Mouse (Mus musculus) kidney, postnatal 0 days (tissue): ENCODE results near the gene Pianp. TPM values are rescaled to one million over a fixed set of nuclear protein-coding genes. Genes with fewer than 3 reads are reported as not detected.

Experiments used
- ATAC-seq: fragments of 200-750 bp; cut with Nextera tagmentation; replicated peaks from 2 replicates; pipeline ENCODE4 v1.8.0; 2017; ENCODE audit warnings: low read depth, moderate number of reproducible peaks, moderate TSS enrichment, moderate library complexity; ENCODE audit not compliant: low FRiP score
- DNase-seq: peaks from one replicate; pipeline ENCODE4 v3.0.0-alpha.2; 2016; ENCODE audit warnings: low spot score
- H3K27ac ChIP-seq: fragments of 300-500 bp; sonication (generic); 2 replicates; pipeline ENCODE4 v1.5.1; 2014; ENCODE audit warnings: mild to moderate bottlenecking
- H3K27me3 ChIP-seq: fragments of 300-500 bp; sonication (generic); 2 replicates; pipeline ENCODE4 v1.6.1; 2014; ENCODE audit warnings: low read length, mixed read lengths; ENCODE audit not compliant: insufficient read depth
- H3K36me3 ChIP-seq: fragments of 300-500 bp; sonication (generic); 2 replicates; pipeline ENCODE4 v1.6.1; 2014; ENCODE audit warnings: low read length, mixed read lengths; ENCODE audit not compliant: insufficient read depth
- H3K4me1 ChIP-seq: fragments of 300-500 bp; sonication (generic); replicated peaks from 2 replicates; pipeline ENCODE4 v1.6.1; 2014; ENCODE audit warnings: antibody characterized with exemption, low read length, mixed read lengths; ENCODE audit not compliant: insufficient read depth
- H3K4me2 ChIP-seq: fragments of 300-500 bp; sonication (generic); 2 replicates; pipeline ENCODE4 v1.6.1; 2014; ENCODE audit warnings: mild to moderate bottlenecking, low read length, moderate library complexity, mixed read lengths
- H3K4me3 ChIP-seq: fragments of 300-500 bp; sonication (generic); replicated peaks from 2 replicates; pipeline ENCODE4 v1.5.1; 2014; ENCODE audit warnings: low read depth, low read length
- H3K9ac ChIP-seq: fragments of 300-500 bp; sonication (generic); 2 replicates; pipeline ENCODE4 v1.6.1; 2014; ENCODE audit warnings: low read depth, low read length
- H3K9me3 ChIP-seq: fragments of 300-500 bp; sonication (generic); replicated peaks from 2 replicates; pipeline ENCODE4 v1.6.1; 2016; ENCODE audit warnings: low read length, inconsistent platforms, mixed read lengths
- CTCF ChIP-seq: IDR thresholded peaks from 2 replicates; pipeline ENCODE4 v1.5.1; 2016; ENCODE audit warnings: antibody characterized with exemption, low read depth, mild to moderate bottlenecking, moderate library complexity
- WGBS: fragments of 180-500 bp; shearing (Covaris S2); extraction: QIAGEN DNeasy Blood & Tissue Kit; methylation state at CpG from one replicate; pipeline ENCODE4 v1.1.7; 2014; 5-methylcytosine and 5-hydroxymethylcytosine counted together
- polyA plus RNA-seq: library from polyadenylated mRNA; unstranded; fragments of >200 nt; fragmentation: Nextera tagmentation; extraction: Ambion mirVana; gene quantifications from 2 replicates; pipeline ENCODE4 v1.2.1, GENCODE M21; 2015

The Pianp gene
- polyA plus RNA-seq, 1 experiment from 2014 or later, result 2.0 TPM

GRCm38 (mm10) chr6:124993365-124993764, 3.1 kb upstream of the Pianp start:
- no peak overlapping the region for H3K9ac ChIP-seq
- H3K4me3 ChIP-seq, result no peak overlapping the region
- H3K4me1 ChIP-seq, result peaks cover 10% of the 10 kb centered on the region
- DNase-seq, result no peak
- no peaks in the 10 kb centered on the region for H3K36me3 ChIP-seq
- TF ChIP-seq CTCF, result no peak
- H3K4me2 ChIP-seq, result no peak overlapping the region
- no peak overlapping the region for H3K27ac ChIP-seq
- no peaks in the 10 kb centered on the region for H3K9me3 ChIP-seq
- H3K27me3 ChIP-seq, result peaks cover 26% of the 10 kb centered on the region
- 68% methylated on average over 9 of the region's 9 CpGs for WGBS
- ATAC-seq, result no peak

GRCm38 (mm10) chr6:124993876-124994275, 2.6 kb upstream of the Pianp start:
- Histone ChIP-seq H3K27me3 (peaks cover 26% of the 10 kb centered on the region), H3K36me3 (no peaks in the 10 kb centered on the region), H3K4me2 (no peak overlapping the region), H3K9me3 (no peaks in the 10 kb centered on the region), H3K27ac (no peak overlapping the region), H3K4me1 (peaks cover 10% of the 10 kb centered on the region), H3K9ac (no peak overlapping the region), H3K4me3 (no peak overlapping the region)
- peak; percentile 60 for ATAC-seq
- peak; percentile 42; the same call in 1 of the 2 replicates for TF ChIP-seq CTCF
- 6% methylated on average over 11 of the region's 11 CpGs for WGBS
- peak; percentile 77 for DNase-seq

- ATAC-seq (no peak), DNase-seq (no peak)
- Histone ChIP-seq H3K36me3 (no peaks in the 10 kb centered on the region), H3K27ac (no peak overlapping the region), H3K4me3 (no peak overlapping the region), H3K27me3 (peaks cover 26% of the 10 kb centered on the region), H3K4me2 (no peak overlapping the region), H3K9me3 (no peaks in the 10 kb centered on the region), H3K4me1 (peaks cover 10% of the 10 kb centered on the region), H3K9ac (no peak overlapping the region)
- 72% methylated on average over 7 of the region's 7 CpGs for WGBS
- no peak for TF ChIP-seq CTCF
Observed at GRCm38 (mm10) chr6:124995246-124995645, 1.2 kb upstream of the Pianp start.

GRCm38 (mm10) chr6:124995831-124996403, 577 bp upstream of the Pianp start:
- Histone ChIP-seq H3K36me3 (no peaks in the 10 kb centered on the region), H3K4me2 (peak overlapping the region; percentile 99; the same call in 1 of the 2 replicates), H3K4me1 (peaks cover 10% of the 10 kb centered on the region), H3K9ac (peak overlapping the region; percentile 57; the same call in 1 of the 2 replicates), H3K4me3 (0 out of 2 replicates have a peak overlapping the region, but pooled peaks have one; percentile 51), H3K27me3 (peaks cover 26% of the 10 kb centered on the region), H3K27ac (no peak overlapping the region), H3K9me3 (no peaks in the 10 kb centered on the region)
- WGBS, result 52% methylated on average over 8 of the region's 8 CpGs
- ATAC-seq (no peak), DNase-seq (no peak)
- no peak for TF ChIP-seq CTCF

GRCm38 (mm10) chr6:124998066-124998465, 1.6 kb downstream of the Pianp start:
- ATAC-seq (no peak), DNase-seq (peak; percentile 43)
- 5% methylated on average over 8 of the region's 8 CpGs for WGBS
- no peaks in the 10 kb centered on the region for H3K9me3 ChIP-seq
- no peak overlapping the region for H3K9ac ChIP-seq
- peaks cover 26% of the 10 kb centered on the region for H3K27me3 ChIP-seq
- no peak for TF ChIP-seq CTCF
- no peaks in the 10 kb centered on the region for H3K36me3 ChIP-seq
- H3K4me3 ChIP-seq, result 0 out of 2 replicates have a peak overlapping the region, but pooled peaks have one; percentile 51
- no peak overlapping the region for H3K27ac ChIP-seq
- peaks cover 10% of the 10 kb centered on the region for H3K4me1 ChIP-seq
- H3K4me2 ChIP-seq, result peak overlapping the region; percentile 99

- DNase-seq, result no peak
- ATAC-seq, result no peak
- Histone ChIP-seq H3K4me1 (peaks cover 10% of the 10 kb centered on the region), H3K4me2 (no peak overlapping the region), H3K27me3 (peaks cover 26% of the 10 kb centered on the region), H3K9ac (no peak overlapping the region), H3K9me3 (no peaks in the 10 kb centered on the region), H3K36me3 (no peaks in the 10 kb centered on the region), H3K27ac (no peak overlapping the region), H3K4me3 (no peak overlapping the region)
- no peak for TF ChIP-seq CTCF
- WGBS, result 25% methylated on average over 14 of the region's 14 CpGs
Observed at GRCm38 (mm10) chr6:124999091-124999490, 2.6 kb downstream of the Pianp start.
